9 mouse cellular contexts compared by ENCODE assay signal in genomic region chr9:116489787-116490186, GRCm38 (mm10).
DNase-seq lines count a peak whose midpoint lies in the region; ATAC-seq and TF ChIP-seq lines count a peak whose summit lies in the region.
"Had no signal": no experiment of that assay in that cellular context is flagged by ENCODE, and none has a peak within 500 bp of the region (broad histone marks: within the 10 kb centered on the region; RNA-seq: fewer than 3 reads in every experiment).

No protein-coding gene starts in this region.

- in situ Hi-C loops in CH12.LX (cut with MboI; ENCODE audit: low pct_ligation_motif_present, low pct_unique_long_range_greater_than_20kb, low sequenced_read_pairs), result loop anchor here (10.0 kb wide), 1 partner anchor 65 kb away; no protein-coding TSS in a partner anchor

- WGBS in kidney, adult 2 months, result 63% methylated on average over 4 of the region's 4 CpGs
- WGBS in hindbrain, embryonic 13.5 days, result 53% methylated on average over 4 of the region's 4 CpGs
- WGBS in heart, embryonic 11.5 days (ENCODE audit: insufficient replicate concordance), result 66% methylated on average over 4 of the region's 4 CpGs

- H3K4me2 ChIP-seq in CH12.LX (ENCODE audit: insufficient read depth, low read depth, poor library complexity, severe bottlenecking), result no peak overlapping the region
- H3K4me2 ChIP-seq in hindbrain, embryonic 13.5 days, result no peak overlapping the region
- H3K4me2 ChIP-seq in heart, embryonic 11.5 days, result no peak overlapping the region
- H3K4me2 ChIP-seq: limb, embryonic 13.5 days had no signal

- no peaks in the 10 kb centered on the region for H3K4me1 ChIP-seq in kidney, adult 2 months (ENCODE audit: control insufficient read depth, insufficient read depth, low read length)
- peaks cover 0 to 5% of the 10 kb centered on the region in 2 experiments; a peak in 1 of 4 replicates for H3K4me1 ChIP-seq in CH12.LX (ENCODE audit: control insufficient read depth in 1 of 2, insufficient read depth in 2 of 2)
- 0 out of 2 replicates have a peak, but pooled peaks cover 3% of the 10 kb centered on the region for H3K4me1 ChIP-seq in hindbrain, embryonic 13.5 days (replicated peaks)
- no peaks in the 10 kb centered on the region for H3K4me1 ChIP-seq in heart, embryonic 11.5 days (ENCODE audit: control insufficient read depth, insufficient read depth, low read length)

- no peaks in the 10 kb centered on the region for H3K79me2 ChIP-seq in CH12.LX (replicated peaks; ENCODE audit: control insufficient read depth, extremely low read depth, insufficient read depth, poor library complexity, severe bottlenecking)

- TF ChIP-seq POLR2A in kidney, adult 2 months (IDR thresholded peaks at IDR 0.05; ENCODE audit: low read depth, low read length), result no peak
- TF ChIP-seq POLR2A in CH12.LX (IDR thresholded peaks at IDR 0.05; ENCODE audit: low read depth, low read length), result no peak

- dilution Hi-C loops in CH12.LX (cut with MboI; ENCODE audit: extremely low pct_ligation_motif_present, extremely low pct_unique_long_range_greater_than_20kb, low sequenced_read_pairs), result no loop called here

- no peak overlapping the region for H3K27ac ChIP-seq in kidney, adult 2 months (ENCODE audit: insufficient read depth, low read depth, low read length)
- no peak overlapping the region for H3K27ac ChIP-seq in CH12.LX (ENCODE audit: insufficient read depth, low read depth)
- H3K27ac ChIP-seq in hindbrain, embryonic 13.5 days, result 0 out of 2 replicates have a peak overlapping the region, but pooled peaks have one; percentile 62
- no peak overlapping the region for H3K27ac ChIP-seq in heart, embryonic 11.5 days (ENCODE audit: low read depth, low read length)
- H3K27ac ChIP-seq: limb, embryonic 13.5 days had no signal

- no peaks in the 10 kb centered on the region for H3K9me3 ChIP-seq in CH12.LX (replicated peaks; ENCODE audit: low read length)
- peaks cover 8% of the 10 kb centered on the region; the same call in 1 of the 2 replicates for H3K9me3 ChIP-seq in hindbrain, embryonic 13.5 days
- H3K9me3 ChIP-seq in heart, embryonic 11.5 days (replicated peaks; ENCODE audit: control insufficient read depth, low read length), result peaks cover 3% of the 10 kb centered on the region

- no peaks in the 10 kb centered on the region for H3K27me3 ChIP-seq in kidney, adult 2 months (replicated peaks; ENCODE audit: control insufficient read depth, insufficient read depth, low read length)
- H3K27me3 ChIP-seq in CH12.LX (replicated peaks), result peaks cover 5% of the 10 kb centered on the region
- H3K27me3 ChIP-seq in hindbrain, embryonic 13.5 days, result no peaks in the 10 kb centered on the region
- no peaks in the 10 kb centered on the region for H3K27me3 ChIP-seq in heart, embryonic 11.5 days (ENCODE audit: control insufficient read depth, insufficient read depth, low read length)
- H3K27me3 ChIP-seq: limb, embryonic 13.5 days had no signal

- TF ChIP-seq CTCF in kidney, adult 2 months (conservative IDR thresholded peaks at IDR 0.05; ENCODE audit: insufficient read depth, insufficient read length, low read depth, low read length), result peak; percentile 44
- peak; percentile 69 to 79 for TF ChIP-seq CTCF in CH12.LX (conservative IDR thresholded peaks at IDR 0.05 in 1 of 2, IDR thresholded peaks at IDR 0.05 in 1 of 2; ENCODE audit: low read depth in 2 of 2, low read length in 2 of 2)

- DNase-seq in kidney, adult 2 months, result peak; percentile 28
- no peak for DNase-seq in kidney, adult 11 months
- DNase-seq in CH12.LX (ENCODE audit: extremely low read depth), result peak; percentile 56
- DNase-seq in adipocyte (ENCODE audit: low spot score), result peak; percentile 12

- no peaks in the 10 kb centered on the region for H3K36me3 ChIP-seq in kidney, adult 2 months (ENCODE audit: control insufficient read depth, insufficient read depth, low read length)
- H3K36me3 ChIP-seq in CH12.LX (replicated peaks in 1 of 2; ENCODE audit: control insufficient read depth in 1 of 2, insufficient read depth in 1 of 2, low read length in 1 of 2), result no peaks in the 10 kb centered on the region
- no peaks in the 10 kb centered on the region for H3K36me3 ChIP-seq in hindbrain, embryonic 13.5 days
- no peaks in the 10 kb centered on the region for H3K36me3 ChIP-seq in heart, embryonic 11.5 days (ENCODE audit: control insufficient read depth, insufficient read depth, low read length)
- H3K36me3 ChIP-seq: limb, embryonic 13.5 days had no signal

- no peak overlapping the region for H3K9ac ChIP-seq in CH12.LX (ENCODE audit: insufficient read depth, low read depth)
- H3K9ac ChIP-seq in hindbrain, embryonic 13.5 days, result no peak overlapping the region
- H3K9ac ChIP-seq in heart, embryonic 11.5 days (ENCODE audit: low read depth, low read length), result no peak overlapping the region
- H3K9ac ChIP-seq: limb, embryonic 13.5 days had no signal

- peak; percentile 46 for TF ChIP-seq RAD21 in CH12.LX (IDR thresholded peaks at IDR 0.05; ENCODE audit: low read depth, low read length)

- no peak for ATAC-seq in hindbrain, embryonic 13.5 days (ENCODE audit: low FRiP score)
- ATAC-seq in megakaryocyte progenitor cell, adult 5-6 weeks (replicated peaks; ENCODE audit: poor library complexity), result peak; percentile 64; the same call in 1 of the 2 replicates
- ATAC-seq in erythroid progenitor cell, adult 5-6 weeks (replicated peaks; ENCODE audit: low FRiP score, poor library complexity, severe bottlenecking), result no peak
- no peak for ATAC-seq in heart, embryonic 11.5 days (replicated peaks; ENCODE audit: insufficient number of reproducible peaks, low FRiP score, low TSS enrichment)

- no peak for TF ChIP-seq EP300 in CH12.LX (IDR thresholded peaks at IDR 0.05; ENCODE audit: low read length)

- no peak overlapping the region for H3K4me3 ChIP-seq in kidney, adult 2 months (ENCODE audit: insufficient read depth, low read depth, low read length)
- no peak overlapping the region for H3K4me3 ChIP-seq in CH12.LX (replicated peaks in 1 of 3; ENCODE audit: low read depth in 2 of 3, low read length in 2 of 3, poor library complexity in 1 of 3)
- no peak overlapping the region for H3K4me3 ChIP-seq in hindbrain, embryonic 13.5 days
- no peak overlapping the region for H3K4me3 ChIP-seq in heart, embryonic 11.5 days (ENCODE audit: low read depth, low read length)
- H3K4me3 ChIP-seq: limb, embryonic 13.5 days had no signal

TF ChIP-seq in CH12.LX, 34 proteins besides CTCF, POLR2A, EP300 and RAD21:
- TF ChIP-seq NELFE (IDR thresholded peaks at IDR 0.05; ENCODE audit: low read depth, low read length), result no peak
- no peak for TF ChIP-seq USF1 (IDR thresholded peaks at IDR 0.05; ENCODE audit: low read depth, low read length)
- peak; percentile 53 for TF ChIP-seq SMC3 (IDR thresholded peaks at IDR 0.05; ENCODE audit: low read depth, low read length)
- TF ChIP-seq ZNF384 (IDR thresholded peaks at IDR 0.05; ENCODE audit: low read depth, low read length), result no peak
- TF ChIP-seq PAX5 (IDR thresholded peaks at IDR 0.05; ENCODE audit: low read length), result no peak
- TF ChIP-seq RCOR1 (conservative IDR thresholded peaks at IDR 0.05; ENCODE audit: low read depth, low read length), result no peak
- no peak for TF ChIP-seq JUN (IDR thresholded peaks at IDR 0.05; ENCODE audit: insufficient read depth, low read depth, low read length)
- TF ChIP-seq MAFK (IDR thresholded peaks at IDR 0.05; ENCODE audit: insufficient replicate concordance, low read length), result peak; percentile 86; the same call in 1 of the 2 replicates
- TF ChIP-seq ZC3H11A (IDR thresholded peaks at IDR 0.05; ENCODE audit: low read depth, low read length), result no peak
- no peak for TF ChIP-seq HCFC1 (IDR thresholded peaks at IDR 0.05; ENCODE audit: low read depth, low read length)
